Mouse (Mus musculus) cerebellum, adult 2 months (tissue): ENCODE measurements around the gene Leng9.

Experiments used
- CTCF ChIP-seq: fragments of 200-500 bp; IDR thresholded peaks from 2 replicates; pipeline ENCODE4 v1.5.1; 2011; ENCODE audit warnings: low read depth, mild to moderate bottlenecking, control low read depth, low read length, moderate library complexity, borderline replicate concordance; ENCODE audit not compliant: insufficient read depth
- POLR2A ChIP-seq: fragments of 200-500 bp; IDR thresholded peaks from 2 replicates; pipeline ENCODE4 v1.6.1; 2011; ENCODE audit warnings: low read length, control low read depth, borderline replicate concordance; ENCODE audit not compliant: insufficient read depth

DNA sequence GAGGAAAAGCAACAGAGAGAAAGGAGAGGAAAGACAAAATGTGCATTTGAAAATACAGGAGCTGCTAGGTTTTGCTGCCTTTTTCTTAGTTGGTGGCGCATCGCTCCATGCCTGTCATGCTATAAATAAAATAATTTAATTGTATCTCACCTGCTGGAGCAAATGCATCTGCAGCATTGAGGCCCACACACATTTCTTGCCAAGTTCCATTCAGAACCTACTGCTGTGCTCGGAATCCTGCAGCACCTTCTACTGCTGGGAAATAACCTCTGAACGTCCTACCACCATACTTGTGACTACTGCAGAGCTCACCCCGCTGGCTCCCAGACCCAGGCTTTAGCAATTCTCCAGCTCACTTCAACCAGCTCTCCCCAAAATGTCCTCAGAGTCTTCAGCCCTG, 49.0 kb downstream of the Leng9 start:
- TF ChIP-seq CTCF: no peak
- TF ChIP-seq POLR2A: no peak
